ENCODE assay signal across 20 mouse cellular contexts in the genomic region with DNA sequence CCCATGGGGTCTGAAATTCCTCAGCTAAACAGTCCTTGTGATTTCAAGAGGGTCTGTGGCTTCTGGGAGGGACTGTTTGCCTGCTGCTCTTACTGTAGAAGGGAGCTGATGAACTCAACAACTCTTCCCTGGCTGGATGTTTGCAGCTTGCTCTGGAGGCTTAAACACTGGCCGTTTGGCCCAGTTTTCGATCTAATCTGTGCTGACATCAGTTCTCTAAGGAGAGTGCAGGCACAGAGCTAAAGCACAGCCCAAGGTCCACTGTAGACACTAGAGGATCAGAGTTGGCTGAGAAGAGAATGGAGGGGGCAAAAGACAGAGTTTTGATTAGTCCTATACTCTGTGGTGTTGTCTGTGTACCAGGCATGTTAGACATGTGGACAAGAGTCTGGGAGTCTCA.
"Had no signal": no experiment of that assay in that cellular context is flagged by ENCODE, and none has a peak within 500 bp of the region (broad histone marks: within the 10 kb centered on the region; RNA-seq: fewer than 3 reads in every experiment).

No protein-coding gene starts in this region.

- DNase-seq: kidney, adult 11 months; kidney, adult 8-10 months; kidney, postnatal 10 days; kidney, postnatal 36 days; layer of hippocampus, postnatal 36 days; lung, adult 18-20 months; lung, postnatal 14 days; right cerebral cortex, adult 18-20 months; right cerebral cortex, postnatal 14 days; spleen, adult 18-20 months; thymus, postnatal 25 days had no signal

- H3K4me1 ChIP-seq: intestine, embryonic 15.5 days; kidney, embryonic 15.5 days; liver, embryonic 12.5 days; liver, embryonic 15.5 days; neural tube, embryonic 12.5 days; stomach, embryonic 15.5 days had no signal

- H3K4me2 ChIP-seq: intestine, embryonic 15.5 days; kidney, embryonic 15.5 days; liver, embryonic 12.5 days; liver, embryonic 15.5 days; neural tube, embryonic 12.5 days; neural tube, embryonic 15.5 days; stomach, embryonic 15.5 days had no signal

- H3K9me3 ChIP-seq: intestine, embryonic 15.5 days; kidney, embryonic 15.5 days; liver, embryonic 12.5 days; liver, embryonic 15.5 days; neural tube, embryonic 12.5 days; neural tube, embryonic 15.5 days; stomach, embryonic 15.5 days had no signal

- H3K4me3 ChIP-seq: intestine, embryonic 15.5 days; kidney, embryonic 15.5 days; left cerebral cortex, adult 2 months; liver, embryonic 12.5 days; liver, embryonic 15.5 days; neural tube, embryonic 12.5 days; neural tube, embryonic 15.5 days; stomach, embryonic 15.5 days had no signal

- H3K27ac ChIP-seq: intestine, embryonic 15.5 days; kidney, embryonic 15.5 days; left cerebral cortex, adult 2 months; liver, embryonic 12.5 days; liver, embryonic 15.5 days; macrophage; neural tube, embryonic 12.5 days; neural tube, embryonic 15.5 days; stomach, embryonic 15.5 days had no signal

- H3K9ac ChIP-seq: intestine, embryonic 15.5 days; kidney, embryonic 15.5 days; liver, embryonic 12.5 days; liver, embryonic 15.5 days; neural tube, embryonic 12.5 days; neural tube, embryonic 15.5 days; stomach, embryonic 15.5 days had no signal

- H3K36me3 ChIP-seq: intestine, embryonic 15.5 days; kidney, embryonic 15.5 days; liver, embryonic 12.5 days; liver, embryonic 15.5 days; neural tube, embryonic 12.5 days; neural tube, embryonic 15.5 days; stomach, embryonic 15.5 days had no signal

- H3K27me3 ChIP-seq: intestine, embryonic 15.5 days; kidney, embryonic 15.5 days; liver, embryonic 12.5 days; liver, embryonic 15.5 days; neural tube, embryonic 12.5 days; neural tube, embryonic 15.5 days; stomach, embryonic 15.5 days had no signal

- ATAC-seq: intestine, embryonic 15.5 days; liver, embryonic 12.5 days had no signal
